9 mouse cellular contexts compared by ENCODE assay signal in the genomic region with DNA sequence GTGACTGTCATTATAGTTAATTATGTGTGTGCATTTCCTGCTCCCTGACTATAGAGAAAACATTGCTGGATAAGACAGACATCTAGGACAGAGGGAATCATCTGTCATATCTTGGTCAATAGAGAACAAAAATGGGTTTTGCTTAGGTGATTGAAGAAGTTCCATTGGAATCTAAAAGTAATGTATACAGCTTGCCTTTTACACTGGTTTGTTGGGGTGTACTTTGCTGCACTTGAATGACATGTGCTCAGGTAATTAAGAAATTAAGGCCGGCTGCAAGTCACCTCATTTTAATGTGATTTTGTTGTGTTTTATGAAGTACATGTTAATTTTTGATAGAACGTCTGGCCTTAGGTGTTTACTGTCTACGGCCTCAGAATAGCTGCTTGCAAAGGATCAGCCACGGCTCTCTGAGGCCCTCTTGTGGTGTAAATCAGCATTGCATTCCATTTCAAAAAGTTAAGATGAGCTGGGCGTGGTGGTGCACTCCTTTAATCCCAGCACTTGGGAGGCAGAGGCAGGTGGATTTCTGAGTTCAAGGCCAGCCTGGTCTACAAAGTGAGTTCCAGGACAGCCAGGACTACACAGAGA. TPM values are rescaled to one million over a fixed set of nuclear protein-coding genes. Genes with fewer than 3 reads are reported as not detected.
DNase-seq lines count a peak whose midpoint lies in the region; ATAC-seq and TF ChIP-seq lines count a peak whose summit lies in the region.
"Had no signal": no experiment of that assay in that cellular context is flagged by ENCODE, and none has a peak within 500 bp of the region (broad histone marks: within the 10 kb centered on the region; RNA-seq: fewer than 3 reads in every experiment).

No protein-coding gene starts in this region.

- H3K4me1 ChIP-seq in embryonic facial prominence, embryonic 14.5 days (ENCODE audit: control insufficient read depth, insufficient read depth, low read length): no peaks in the 10 kb centered on the region
- 0 out of 2 replicates have a peak, but pooled peaks cover 3% of the 10 kb centered on the region for H3K4me1 ChIP-seq in heart, postnatal 0 days (ENCODE audit: control insufficient read depth, insufficient read depth)
- H3K4me1 ChIP-seq in liver, embryonic 14.5 days (replicated peaks; ENCODE audit: control insufficient read depth in 2 of 2, insufficient read depth in 2 of 2, low read length in 1 of 2): no peaks in the 10 kb centered on the region
- no peaks in the 10 kb centered on the region for H3K4me1 ChIP-seq in neural tube, embryonic 15.5 days

- H3K9ac ChIP-seq in embryonic facial prominence, embryonic 14.5 days (ENCODE audit: low read depth, low read length): no peak overlapping the region
- no peak overlapping the region for H3K9ac ChIP-seq in heart, postnatal 0 days (replicated peaks; ENCODE audit: low read depth, low read length)
- no peak overlapping the region for H3K9ac ChIP-seq in liver, embryonic 14.5 days (replicated peaks)
- no peak overlapping the region for H3K9ac ChIP-seq in neural tube, embryonic 15.5 days (replicated peaks)

- 8% methylated on average over 5 of the region's 5 CpGs for WGBS in embryonic facial prominence, embryonic 14.5 days
- WGBS in heart, postnatal 0 days: 9% methylated on average over 5 of the region's 5 CpGs
- 12% methylated on average over 5 of the region's 5 CpGs for WGBS in liver, embryonic 14.5 days (ENCODE audit: insufficient replicate concordance)
- WGBS in neural tube, embryonic 15.5 days: 10% methylated on average over 5 of the region's 5 CpGs

- H3K9me3 ChIP-seq in embryonic facial prominence, embryonic 14.5 days (ENCODE audit: control insufficient read depth, low read length): no peaks in the 10 kb centered on the region
- H3K9me3 ChIP-seq in heart, postnatal 0 days (replicated peaks; ENCODE audit: control insufficient read depth, low read length): no peaks in the 10 kb centered on the region
- H3K9me3 ChIP-seq in liver, embryonic 14.5 days (ENCODE audit: control insufficient read depth, low read length): no peaks in the 10 kb centered on the region
- no peaks in the 10 kb centered on the region for H3K9me3 ChIP-seq in neural tube, embryonic 15.5 days (replicated peaks)

- peaks cover 58% of the 10 kb centered on the region for H3K36me3 ChIP-seq in embryonic facial prominence, embryonic 14.5 days (ENCODE audit: control insufficient read depth, insufficient read depth, low read length)
- H3K36me3 ChIP-seq in heart, postnatal 0 days (replicated peaks; ENCODE audit: control insufficient read depth, insufficient read depth, low read length): peaks cover 55% of the 10 kb centered on the region
- peaks cover 5% of the 10 kb centered on the region for H3K36me3 ChIP-seq in liver, embryonic 14.5 days (replicated peaks; ENCODE audit: control insufficient read depth, insufficient read depth, low read depth)
- H3K36me3 ChIP-seq in neural tube, embryonic 15.5 days: peaks cover 31% of the 10 kb centered on the region

- TF ChIP-seq CTCF in heart, postnatal 0 days (IDR thresholded peaks at IDR 0.05; ENCODE audit: low read depth): peak; percentile 95
- peak; percentile 92 for TF ChIP-seq CTCF in liver, embryonic 14.5 days (IDR thresholded peaks at IDR 0.05; ENCODE audit: low read depth)

- no peak overlapping the region for H3K27ac ChIP-seq in embryonic facial prominence, embryonic 14.5 days (replicated peaks; ENCODE audit: low read depth, low read length)
- H3K27ac ChIP-seq in heart, postnatal 0 days (ENCODE audit: low read depth): no peak overlapping the region
- H3K27ac ChIP-seq in liver, embryonic 14.5 days: no peak overlapping the region
- no peak overlapping the region for H3K27ac ChIP-seq in neural tube, embryonic 15.5 days (replicated peaks)

- no peak overlapping the region for H3K4me3 ChIP-seq in embryonic facial prominence, embryonic 14.5 days (ENCODE audit: low read depth, low read length)
- no peak overlapping the region for H3K4me3 ChIP-seq in heart, postnatal 0 days (ENCODE audit: low read depth, low read length)
- H3K4me3 ChIP-seq in liver, embryonic 14.5 days (ENCODE audit: insufficient read depth in 1 of 2, low read depth in 2 of 2, low read length in 2 of 2): no peak overlapping the region
- H3K4me3 ChIP-seq in neural tube, embryonic 15.5 days (replicated peaks): no peak overlapping the region

- H3K27me3 ChIP-seq in embryonic facial prominence, embryonic 14.5 days (replicated peaks; ENCODE audit: control insufficient read depth, insufficient read depth, low read length): no peaks in the 10 kb centered on the region
- no peaks in the 10 kb centered on the region for H3K27me3 ChIP-seq in heart, postnatal 0 days (ENCODE audit: control insufficient read depth, insufficient read depth, low read length)
- no peaks in the 10 kb centered on the region for H3K27me3 ChIP-seq in liver, embryonic 14.5 days (ENCODE audit: control insufficient read depth, insufficient read depth, low read length)
- H3K27me3 ChIP-seq in neural tube, embryonic 15.5 days (replicated peaks): no peaks in the 10 kb centered on the region

- DNase-seq in CD8-positive naive resting alpha-beta T cell, adult 2 months (ENCODE audit: low read depth in 2 of 2, low spot score in 2 of 2): peak; percentile 82 to 85
- peak; percentile 15 to 36 for DNase-seq in adrenal gland, postnatal 4 days (ENCODE audit: low spot score in 2 of 2)
- peak; percentile 64 for DNase-seq in embryonic facial prominence, embryonic 14.5 days (ENCODE audit: low spot score)
- peak; percentile 43 for DNase-seq in heart, postnatal 0 days (ENCODE audit: low spot score)
- peak; percentile 86 for DNase-seq in kidney, postnatal 14 days
- DNase-seq in liver, embryonic 14.5 days (ENCODE audit: low read depth in 3 of 3, low spot score in 3 of 3): peak; percentile 53 to 59 (median 59)
- peak; percentile 21 for DNase-seq in testis, postnatal 14 days (ENCODE audit: low spot score)

- TF ChIP-seq EP300 in heart, postnatal 0 days (IDR thresholded peaks at IDR 0.05; ENCODE audit: low read depth): no peak
- no peak for TF ChIP-seq EP300 in liver, embryonic 14.5 days (IDR thresholded peaks at IDR 0.05; ENCODE audit: low read depth)

- ATAC-seq in embryonic facial prominence, embryonic 14.5 days (ENCODE audit: low read depth): no peak
- peak; percentile 74; the same call in 1 of the 2 replicates for ATAC-seq in heart, postnatal 0 days (ENCODE audit: insufficient read depth, low read depth)
- no peak; the same call in 1 of the 2 replicates for ATAC-seq in liver, embryonic 14.5 days (ENCODE audit: insufficient read depth)
- ATAC-seq in neural tube, embryonic 15.5 days (ENCODE audit: low FRiP score): peak; percentile 73

- H3K4me2 ChIP-seq in embryonic facial prominence, embryonic 14.5 days (ENCODE audit: low read depth, low read length): no peak overlapping the region
- no peak overlapping the region for H3K4me2 ChIP-seq in heart, postnatal 0 days (ENCODE audit: low read depth, low read length)
- H3K4me2 ChIP-seq in liver, embryonic 14.5 days (ENCODE audit: low read depth): no peak overlapping the region
- no peak overlapping the region for H3K4me2 ChIP-seq in neural tube, embryonic 15.5 days

RNA-seq across cellular contexts. Expression of gene Eif2ak3, which starts 36.5 kb away (rescaled TPM):
- total RNA-seq in adrenal gland, postnatal 4 days (2021): 10 to 100 TPM; 22.6 to 24.0 TPM
- 13.0 and 15.9 TPM in 2 replicates for polyA plus RNA-seq in embryonic facial prominence, embryonic 14.5 days (2014; fragmentation: Nextera tagmentation; extraction: Ambion mirVana)
- 16.6 and 20.4 TPM in 2 replicates for total RNA-seq in heart, postnatal 0 days (2014; rRNA removed; ENCODE audit: low replicate concordance)
- polyA plus RNA-seq in heart, postnatal 0 days (2015; fragmentation: Nextera tagmentation; extraction: Ambion mirVana): 3.6 and 3.7 TPM in 2 replicates
- 3.2 and 3.3 TPM in 2 replicates for polyA plus RNA-seq in liver, embryonic 14.5 days (2012; rRNA removed)
- polyA plus RNA-seq in liver, embryonic 14.5 days (2014; fragmentation: Nextera tagmentation; extraction: Ambion mirVana): 2.3 and 2.5 TPM in 2 replicates
- 11.6 and 13.3 TPM in 2 replicates for polyA plus RNA-seq in neural tube, embryonic 15.5 days (2015; fragmentation: Nextera tagmentation; extraction: Ambion mirVana)

RNA-seq across cellular contexts. Expression of gene Tex37, which starts 37.9 kb away (rescaled TPM):
- not detected for total RNA-seq in adrenal gland, postnatal 4 days (2021)
- not detected in 2 replicates for polyA plus RNA-seq in embryonic facial prominence, embryonic 14.5 days (2014; fragmentation: Nextera tagmentation; extraction: Ambion mirVana)
- total RNA-seq in heart, postnatal 0 days (2014; rRNA removed; ENCODE audit: low replicate concordance): not detected in 2 replicates
- not detected in 2 replicates for polyA plus RNA-seq in heart, postnatal 0 days (2015; fragmentation: Nextera tagmentation; extraction: Ambion mirVana)
- polyA plus RNA-seq in liver, embryonic 14.5 days (2012; rRNA removed): not detected in 2 replicates
- polyA plus RNA-seq in liver, embryonic 14.5 days (2014; fragmentation: Nextera tagmentation; extraction: Ambion mirVana): not detected in 2 replicates
- polyA plus RNA-seq in neural tube, embryonic 15.5 days (2015; fragmentation: Nextera tagmentation; extraction: Ambion mirVana): not detected in 2 replicates
- polyA plus RNA-seq: heart, embryonic 14.5 days had no signal

Comparison
In these comparisons a context has a peak if more than half of its experiments do, and no peak if none do; other contexts are left out.
1. DNase-seq: peak in every context shown above with its lines; median percentile 86 in kidney, postnatal 14 days; 84 in CD8-positive naive resting alpha-beta T cell, adult 2 months; 64 in embryonic facial prominence, embryonic 14.5 days; 59 in liver, embryonic 14.5 days; 43 in heart, postnatal 0 days; 26 in adrenal gland, postnatal 4 days; 21 in testis, postnatal 14 days.
2. ATAC-seq: peak in heart, postnatal 0 days (single experiment) and neural tube, embryonic 15.5 days (single experiment); none in embryonic facial prominence, embryonic 14.5 days (single experiment) and liver, embryonic 14.5 days (single experiment).